8 mouse cellular contexts compared by ENCODE assay signal in genomic region chr2:93071656-93072055, GRCm38 (mm10). TPM values are rescaled to one million over a fixed set of nuclear protein-coding genes. Genes with fewer than 3 reads are reported as not detected.
A peak's percentile ranks its signal among the peaks of the same experiment; 100 is the strongest.
DNase-seq lines count a peak whose midpoint lies in the region; ATAC-seq and TF ChIP-seq lines count a peak whose summit lies in the region.

No protein-coding gene starts in this region.

- H3K27me3 ChIP-seq in forebrain, embryonic 11.5 days (ENCODE audit: control insufficient read depth, insufficient read depth, low read length) = no peaks in the 10 kb centered on the region
- H3K27me3 ChIP-seq in forebrain, embryonic 16.5 days (replicated peaks; ENCODE audit: control insufficient read depth, insufficient read depth, low read length) = no peaks in the 10 kb centered on the region
- 0 out of 2 replicates have a peak, but pooled peaks cover 7% of the 10 kb centered on the region for H3K27me3 ChIP-seq in heart, postnatal 0 days (ENCODE audit: control insufficient read depth, insufficient read depth, low read length)
- peaks cover 9% of the 10 kb centered on the region; the same call in 1 of the 2 replicates for H3K27me3 ChIP-seq in midbrain, embryonic 13.5 days

- no peak overlapping the region for H3K4me2 ChIP-seq in forebrain, embryonic 11.5 days (ENCODE audit: low read depth, low read length, severe bottlenecking)
- H3K4me2 ChIP-seq in forebrain, embryonic 16.5 days (ENCODE audit: low read length) = no peak overlapping the region
- H3K4me2 ChIP-seq in heart, postnatal 0 days (ENCODE audit: low read depth, low read length) = no peak overlapping the region
- H3K4me2 ChIP-seq in midbrain, embryonic 13.5 days (replicated peaks) = no peak overlapping the region

- ATAC-seq in forebrain, embryonic 11.5 days (replicated peaks; ENCODE audit: low FRiP score) = no peak
- no peak for ATAC-seq in forebrain, embryonic 16.5 days
- 0 out of 2 replicates have a peak, but pooled peaks have one; percentile 54 for ATAC-seq in heart, postnatal 0 days (ENCODE audit: insufficient read depth, low read depth)
- 0 out of 2 replicates have a peak, but pooled peaks have one; percentile 29 for ATAC-seq in midbrain, embryonic 13.5 days

- H3K9me3 ChIP-seq in forebrain, embryonic 11.5 days (ENCODE audit: control insufficient read depth, low read length) = no peaks in the 10 kb centered on the region
- H3K9me3 ChIP-seq in forebrain, embryonic 16.5 days (ENCODE audit: control insufficient read depth, low read length) = no peaks in the 10 kb centered on the region
- no peaks in the 10 kb centered on the region for H3K9me3 ChIP-seq in heart, postnatal 0 days (replicated peaks; ENCODE audit: control insufficient read depth, low read length)
- no peaks in the 10 kb centered on the region for H3K9me3 ChIP-seq in midbrain, embryonic 13.5 days

- H3K27ac ChIP-seq in forebrain, embryonic 11.5 days (ENCODE audit: low read depth, low read length) = no peak overlapping the region
- H3K27ac ChIP-seq in forebrain, embryonic 16.5 days (ENCODE audit: low read length) = no peak overlapping the region
- H3K27ac ChIP-seq in heart, postnatal 0 days (ENCODE audit: low read depth) = no peak overlapping the region
- no peak overlapping the region for H3K27ac ChIP-seq in midbrain, embryonic 13.5 days

- H3K4me1 ChIP-seq in forebrain, embryonic 11.5 days (replicated peaks; ENCODE audit: control insufficient read depth, insufficient read depth, low read length) = no peaks in the 10 kb centered on the region; the same call in 1 of the 2 replicates
- 0 out of 2 replicates have a peak, but pooled peaks cover 2% of the 10 kb centered on the region for H3K4me1 ChIP-seq in forebrain, embryonic 16.5 days (replicated peaks; ENCODE audit: control insufficient read depth, insufficient read depth, low read length)
- H3K4me1 ChIP-seq in heart, postnatal 0 days (ENCODE audit: control insufficient read depth, insufficient read depth) = no peaks in the 10 kb centered on the region
- H3K4me1 ChIP-seq in midbrain, embryonic 13.5 days (replicated peaks) = peaks cover 16% of the 10 kb centered on the region

- no peak overlapping the region for H3K9ac ChIP-seq in forebrain, embryonic 11.5 days (ENCODE audit: low read length)
- no peak overlapping the region for H3K9ac ChIP-seq in forebrain, embryonic 16.5 days (replicated peaks; ENCODE audit: low read depth, low read length)
- H3K9ac ChIP-seq in heart, postnatal 0 days (replicated peaks; ENCODE audit: low read depth, low read length) = no peak overlapping the region
- no peak overlapping the region for H3K9ac ChIP-seq in midbrain, embryonic 13.5 days (replicated peaks)

- peak; percentile 91 for DNase-seq in forebrain, embryonic 11.5 days (ENCODE audit: low spot score)
- peak; percentile 32 for DNase-seq in CD4-positive helper T cell, adult 2 months (ENCODE audit: low read depth, low spot score)
- DNase-seq in c-Kit-positive CD71-negative TER-119-negative erythroid progenitor cells, embryonic 14.5 days (ENCODE audit: low read depth) = peak; percentile 58
- DNase-seq in heart, postnatal 0 days (ENCODE audit: low spot score) = peak; percentile 67
- peak; percentile 95 for DNase-seq in kidney, postnatal 4 days
- DNase-seq in thymus, postnatal 10 days (ENCODE audit: low spot score in 2 of 2) = peak; percentile 40 to 81

- H3K36me3 ChIP-seq in forebrain, embryonic 11.5 days (ENCODE audit: control insufficient read depth, insufficient read depth, low read length) = no peaks in the 10 kb centered on the region
- H3K36me3 ChIP-seq in forebrain, embryonic 16.5 days (ENCODE audit: control insufficient read depth, insufficient read depth) = no peaks in the 10 kb centered on the region
- no peaks in the 10 kb centered on the region for H3K36me3 ChIP-seq in heart, postnatal 0 days (replicated peaks; ENCODE audit: control insufficient read depth, insufficient read depth, low read length)
- H3K36me3 ChIP-seq in midbrain, embryonic 13.5 days = no peaks in the 10 kb centered on the region

- 4% methylated on average over 12 of the region's 12 CpGs for WGBS in forebrain, embryonic 11.5 days
- WGBS in forebrain, embryonic 16.5 days = 2% methylated on average over 12 of the region's 12 CpGs
- 3% methylated on average over 12 of the region's 12 CpGs for WGBS in heart, postnatal 0 days
- WGBS in midbrain, embryonic 13.5 days = 3% methylated on average over 12 of the region's 12 CpGs

- 0 out of 2 replicates have a peak, but pooled peaks have one; percentile 10 for TF ChIP-seq CTCF in heart, postnatal 0 days (IDR thresholded peaks at IDR 0.05; ENCODE audit: low read depth)

- H3K4me3 ChIP-seq in forebrain, embryonic 11.5 days (ENCODE audit: low read depth, low read length) = no peak overlapping the region
- no peak overlapping the region for H3K4me3 ChIP-seq in forebrain, embryonic 16.5 days (replicated peaks; ENCODE audit: low read length)
- H3K4me3 ChIP-seq in heart, postnatal 0 days (ENCODE audit: low read depth, low read length) = no peak overlapping the region
- no peak overlapping the region for H3K4me3 ChIP-seq in midbrain, embryonic 13.5 days (replicated peaks)

- no peak for TF ChIP-seq EP300 in heart, postnatal 0 days (IDR thresholded peaks at IDR 0.05; ENCODE audit: low read depth)

RNA-seq across cellular contexts. Expression of gene Prdm11, which starts 25.7 kb away (rescaled TPM):
- polyA plus RNA-seq in forebrain, embryonic 11.5 days (2014; fragmentation: Nextera tagmentation; extraction: Ambion mirVana) = 1.8 and 1.9 TPM in 2 replicates
- polyA plus RNA-seq in forebrain, embryonic 16.5 days (2015; fragmentation: Nextera tagmentation; extraction: Ambion mirVana) = 1.7 and 2.4 TPM in 2 replicates
- total RNA-seq in heart, postnatal 0 days (2014; rRNA removed; ENCODE audit: low replicate concordance) = 10.7 and 12.7 TPM in 2 replicates
- polyA plus RNA-seq in heart, postnatal 0 days (2015; fragmentation: Nextera tagmentation; extraction: Ambion mirVana) = 2.7 and 2.9 TPM in 2 replicates
- 1.8 and 1.9 TPM in 2 replicates for polyA plus RNA-seq in midbrain, embryonic 13.5 days (2015; fragmentation: Nextera tagmentation; extraction: Ambion mirVana)

Comparison
In these comparisons a context has a peak if more than half of its experiments do, and no peak if none do; other contexts are left out.
1. ATAC-seq: peak in heart, postnatal 0 days (single experiment) and midbrain, embryonic 13.5 days (single experiment); none in forebrain, embryonic 11.5 days (single experiment) and forebrain, embryonic 16.5 days (single experiment).
2. DNase-seq: peak in every context shown above with its lines; median percentile 95 in kidney, postnatal 4 days; 91 in forebrain, embryonic 11.5 days; 67 in heart, postnatal 0 days; 60 in thymus, postnatal 10 days; 58 in c-Kit-positive CD71-negative TER-119-negative erythroid progenitor cells, embryonic 14.5 days; 32 in CD4-positive helper T cell, adult 2 months.